Mouse (Mus musculus): ENCODE results near the gene Vcp.

Vcp gene

GRCm38 (mm10) chr4:42969304-42969703 lies 31.0 kb downstream of the Vcp start, which contains the start of gene 1700022I11Rik:
Gene 1700022I11Rik, plus strand, starts transcription at chr4:42969604.
- no peak for DNase-seq (ENCODE audit: low spot score)

DNA sequence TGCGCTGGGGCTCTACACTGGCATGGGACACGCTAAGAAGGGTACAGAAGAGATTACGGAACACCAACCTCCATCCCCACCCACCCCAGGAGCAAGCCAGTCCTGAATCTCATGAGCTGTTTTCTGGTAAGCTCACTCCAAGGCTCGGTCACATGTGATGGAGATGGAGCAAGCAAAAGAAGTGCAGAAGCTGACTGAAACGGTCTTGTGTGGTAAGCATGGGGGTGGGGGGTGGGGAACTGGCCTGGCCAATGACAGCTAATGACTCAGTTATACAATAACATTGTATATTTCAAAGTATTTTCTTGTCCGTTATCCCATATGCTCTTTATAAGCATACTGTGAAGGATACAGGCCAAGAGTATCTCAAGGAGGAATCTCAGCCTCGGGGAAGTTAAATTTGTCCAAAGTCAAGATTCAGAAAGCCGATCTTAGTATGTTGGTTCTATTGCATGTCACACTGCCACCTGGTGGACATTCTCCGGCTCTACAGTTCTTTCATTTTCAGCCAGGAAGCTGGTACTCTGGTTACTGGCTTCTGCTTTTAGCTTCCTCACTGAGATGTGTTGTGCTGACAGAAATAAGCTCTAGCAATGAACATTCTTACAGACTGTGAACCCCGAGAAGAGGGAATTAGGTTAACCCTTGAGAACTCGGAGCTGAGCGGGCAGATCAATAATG lies 35.1 kb downstream of the Vcp start:
- DNase-seq (ENCODE audit: low spot score), result no peak

GRCm38 (mm10) chr4:42963480-42963879 lies 36.8 kb downstream of the Vcp start:
- no peak for DNase-seq (ENCODE audit: low spot score)

DNA sequence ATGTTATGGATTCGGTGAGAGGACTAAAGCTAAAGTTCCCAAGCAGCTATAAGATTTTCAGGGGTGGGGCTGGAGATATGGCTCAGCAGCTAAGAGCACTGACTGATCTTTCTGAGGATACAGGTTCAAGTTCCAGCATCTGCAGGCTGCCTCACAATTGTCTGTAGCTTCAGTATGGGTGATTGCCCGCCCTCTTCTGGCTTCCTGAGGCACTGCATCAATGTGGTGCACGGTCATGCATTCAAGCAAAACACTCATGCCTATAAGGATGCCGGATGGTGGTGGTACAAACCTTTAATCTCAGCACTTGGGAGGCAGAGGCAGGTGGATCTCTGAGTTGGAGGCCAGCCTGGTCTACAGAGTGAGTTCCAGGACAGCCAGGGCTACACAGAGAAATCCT lies 38.7 kb downstream of the Vcp start:
- peak; percentile 66 for DNase-seq (ENCODE audit: low spot score)

GRCm38 (mm10) chr4:42959382-42959781 lies 40.9 kb downstream of the Vcp start:
- no peak for DNase-seq (ENCODE audit: low spot score)

- DNase-seq (ENCODE audit: low spot score), result no peak
Observed at GRCm38 (mm10) chr4:42958942-42959341, 41.4 kb downstream of the Vcp start.

- DNase-seq (ENCODE audit: low spot score), result no peak
Observed at GRCm38 (mm10) chr4:42957979-42958378, 42.3 kb downstream of the Vcp start.

- DNase-seq (ENCODE audit: low spot score), result no peak
Observed at GRCm38 (mm10) chr4:42957306-42957705, 43.0 kb downstream of the Vcp start.

DNA sequence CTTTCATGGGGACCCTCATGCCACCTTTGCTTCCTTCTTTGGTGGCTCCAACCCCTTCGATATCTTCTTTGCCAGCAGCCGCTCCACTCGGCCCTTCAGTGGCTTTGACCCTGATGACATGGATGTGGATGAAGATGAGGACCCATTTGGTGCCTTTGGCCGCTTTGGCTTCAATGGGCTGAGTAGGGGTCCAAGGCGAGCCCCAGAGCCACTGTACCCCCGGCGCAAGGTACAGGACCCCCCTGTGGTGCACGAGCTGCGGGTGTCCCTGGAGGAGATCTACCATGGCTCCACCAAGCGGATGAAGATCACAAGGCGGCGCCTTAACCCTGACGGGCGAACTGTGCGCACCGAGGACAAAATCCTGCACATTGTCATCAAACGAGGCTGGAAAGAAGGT lies 43.7 kb downstream of the Vcp start:
- no peak for DNase-seq (ENCODE audit: low spot score)

GRCm38 (mm10) chr4:42955200-42955599 lies 45.1 kb downstream of the Vcp start:
- no peak for DNase-seq (ENCODE audit: low spot score)

DNA sequence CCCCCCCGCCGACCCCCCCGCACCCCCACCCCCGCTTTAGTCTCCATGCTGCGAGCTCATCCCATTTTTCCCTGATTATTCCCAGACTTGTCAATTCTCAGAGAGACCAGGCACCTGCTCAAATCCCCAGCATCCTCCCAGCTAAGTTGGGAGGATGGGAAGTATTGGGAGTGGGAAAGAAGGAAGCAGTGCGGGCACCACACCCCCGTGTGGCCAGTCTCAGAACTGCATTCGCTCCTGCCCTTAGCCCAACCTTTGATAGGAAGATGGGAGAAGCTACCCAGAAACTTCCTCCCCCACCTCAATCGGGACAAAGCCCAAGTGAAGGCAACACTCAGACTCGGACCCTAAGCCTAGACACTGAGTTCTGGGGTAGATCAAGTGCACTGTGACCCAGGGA lies 46.0 kb downstream of the Vcp start:
- DNase-seq (ENCODE audit: low spot score), result peak; percentile 89

DNA sequence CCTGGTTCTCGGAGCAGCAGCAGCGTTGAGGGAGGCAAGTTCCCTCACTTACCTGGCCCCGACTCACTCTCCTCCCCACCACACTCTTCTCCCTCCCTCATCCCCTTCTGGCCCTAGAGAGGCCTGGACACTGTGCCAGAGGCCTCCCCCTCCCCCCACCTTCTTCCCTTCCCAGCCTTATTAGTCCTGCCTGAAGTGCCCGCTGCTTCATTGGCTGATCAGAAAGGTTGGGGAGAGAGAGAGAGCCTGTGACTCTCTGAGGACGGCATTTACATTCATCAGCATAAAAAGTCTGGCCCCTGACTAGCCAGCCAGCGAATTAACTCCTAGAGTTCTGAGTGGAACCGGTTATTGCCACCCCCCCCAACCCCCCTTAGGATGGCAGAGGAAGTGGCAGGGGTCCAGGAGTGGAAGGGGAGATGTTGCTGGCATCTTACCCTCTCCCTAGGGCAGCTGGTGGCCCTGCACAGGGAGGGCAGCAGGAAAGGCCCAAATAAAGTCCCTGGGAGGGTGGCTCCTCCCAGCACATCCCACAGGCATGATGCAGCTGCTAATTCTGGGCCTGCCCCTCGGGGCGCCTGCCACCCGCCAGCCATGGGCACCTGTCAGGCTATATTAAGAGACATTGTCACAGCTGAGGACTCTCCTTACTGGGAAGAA lies 46.7 kb downstream of the Vcp start:
- no peak for DNase-seq (ENCODE audit: low spot score)

- DNase-seq (ENCODE audit: low spot score), result no peak
Observed at GRCm38 (mm10) chr4:42952563-42952962, 47.7 kb downstream of the Vcp start.

- DNase-seq (ENCODE audit: low spot score), result no peak
Observed at GRCm38 (mm10) chr4:42951206-42952195, 48.8 kb downstream of the Vcp start.

DNA sequence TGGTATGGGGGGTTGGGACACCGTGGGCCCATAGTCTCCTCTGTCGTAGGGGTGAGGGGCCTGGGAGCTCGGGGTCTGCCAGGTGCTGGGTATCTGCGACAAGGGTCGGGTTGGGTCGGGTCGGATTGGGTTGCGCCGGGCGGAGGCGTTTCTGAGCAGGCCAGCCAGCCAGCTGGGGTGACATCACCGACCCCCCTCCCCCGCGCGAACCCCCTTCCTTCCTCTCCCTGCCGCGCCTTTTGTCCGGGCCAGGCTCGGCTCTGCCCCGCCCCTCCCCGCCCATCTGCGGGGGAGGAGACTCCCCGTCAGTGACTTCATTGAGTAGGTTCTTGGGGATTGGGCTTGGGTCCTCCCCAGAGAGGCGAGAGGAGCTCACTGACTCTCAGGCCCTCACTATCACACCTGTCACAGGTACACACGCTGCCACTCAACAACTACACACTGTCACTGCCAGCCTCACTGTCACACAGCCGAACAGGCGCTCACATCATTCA lies 50.2 kb downstream of the Vcp start:
- DNase-seq (ENCODE audit: low spot score), result peak; percentile 88

GRCm38 (mm10) chr4:42949676-42950051 lies 50.6 kb downstream of the Vcp start, which contains the start of gene Dnajb5:
Gene Dnajb5, plus strand, starts transcription at chr4:42949814.
- DNase-seq (ENCODE audit: low spot score), result peak; percentile 96

GRCm38 (mm10) chr4:42949051-42949675 lies 51.1 kb downstream of the Vcp start:
- DNase-seq (ENCODE audit: low spot score), result no peak

- DNase-seq (ENCODE audit: low spot score), result no peak
Observed at GRCm38 (mm10) chr4:42948527-42948926, 51.8 kb downstream of the Vcp start.

GRCm38 (mm10) chr4:42946733-42947290 lies 53.5 kb downstream of the Vcp start:
- no peak for DNase-seq (ENCODE audit: low spot score)

GRCm38 (mm10) chr4:42945952-42946351 lies 54.4 kb downstream of the Vcp start:
- peak; percentile 76 for DNase-seq (ENCODE audit: low spot score)

DNA sequence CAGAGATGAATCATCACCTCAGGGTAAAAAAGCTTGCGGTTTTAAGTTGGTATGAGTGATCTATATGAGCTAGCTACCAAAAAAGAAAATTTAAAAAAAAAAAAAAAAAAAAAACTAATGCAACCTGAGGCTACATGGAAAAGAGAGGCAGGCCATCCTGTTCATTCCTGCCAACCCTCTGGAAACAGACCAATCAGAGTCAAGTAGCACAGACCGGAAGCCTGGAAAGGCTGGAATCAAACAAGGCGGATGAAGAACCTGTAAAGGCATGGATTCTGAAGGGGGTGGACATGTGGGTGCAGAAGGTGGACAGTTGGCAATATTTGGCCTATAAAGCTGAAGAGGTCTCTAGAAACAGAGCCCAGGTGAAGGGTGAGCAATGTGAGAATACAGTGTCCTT lies 54.9 kb downstream of the Vcp start:
- DNase-seq (ENCODE audit: low spot score), result no peak

GRCm38 (mm10) chr4:42945043-42945442 lies 55.3 kb downstream of the Vcp start:
- DNase-seq (ENCODE audit: low spot score), result peak; percentile 73
